Mouse (Mus musculus) heart, postnatal 4 days (tissue): ENCODE measurements around the gene Cfdp1. TPM values are rescaled to one million over a fixed set of nuclear protein-coding genes. Genes with fewer than 3 reads are reported as not detected.

ENCODE experiments used
- DNase-seq: peaks from one replicate; pipeline ENCODE4 v3.0.0; 2021
- total RNA-seq, 2 experiments: library from RNA; stranded (reverse); gene quantifications; 2 replicates each; pipeline ENCODE4 v1.2.3; 2021

Gene Cfdp1
- total RNA-seq, 2 experiments from 2014 or later = 54.4 to 60.3 TPM

DNA sequence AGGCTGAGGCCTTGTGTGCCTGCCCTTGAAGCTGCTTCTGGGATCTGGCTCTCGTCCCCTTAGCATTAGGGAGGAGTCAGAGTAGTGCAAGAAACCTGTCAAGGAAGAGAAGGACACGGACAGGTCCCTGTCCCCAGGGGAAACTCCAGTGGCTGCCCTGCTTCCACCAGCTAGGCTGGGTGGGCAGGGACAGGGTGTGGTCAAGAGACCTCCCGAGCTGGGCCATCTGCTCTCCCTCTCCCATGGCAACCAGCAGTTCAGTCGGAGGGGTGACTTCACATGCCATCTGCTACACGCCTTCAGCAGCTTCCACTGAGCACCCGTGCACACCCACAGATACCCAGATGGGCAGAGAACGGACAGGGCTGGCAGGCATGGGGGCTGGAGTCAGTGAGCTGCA lies 117.8 kb downstream of the Cfdp1 start:
- peak; percentile 8 for DNase-seq

DNA sequence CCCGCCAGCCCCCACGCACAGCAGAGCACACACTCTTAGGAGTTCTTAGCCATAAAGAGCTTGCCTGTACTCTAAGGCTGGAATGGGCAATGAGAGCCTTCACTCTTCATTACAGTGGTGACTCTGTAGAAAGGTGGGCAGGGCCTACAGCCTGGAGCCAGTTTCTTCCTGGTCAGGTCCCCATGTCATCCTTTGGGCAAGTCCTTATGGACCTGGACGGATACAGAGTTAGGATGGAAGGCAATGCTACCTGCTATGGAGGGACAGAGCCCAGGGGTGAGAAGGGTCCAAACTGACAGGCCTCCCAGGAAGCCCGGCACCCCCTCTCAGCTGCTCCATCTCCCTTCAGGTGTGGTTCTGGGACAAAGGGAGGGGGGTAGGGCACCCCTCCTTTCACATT lies 118.3 kb downstream of the Cfdp1 start:
- no peak for DNase-seq

DNA sequence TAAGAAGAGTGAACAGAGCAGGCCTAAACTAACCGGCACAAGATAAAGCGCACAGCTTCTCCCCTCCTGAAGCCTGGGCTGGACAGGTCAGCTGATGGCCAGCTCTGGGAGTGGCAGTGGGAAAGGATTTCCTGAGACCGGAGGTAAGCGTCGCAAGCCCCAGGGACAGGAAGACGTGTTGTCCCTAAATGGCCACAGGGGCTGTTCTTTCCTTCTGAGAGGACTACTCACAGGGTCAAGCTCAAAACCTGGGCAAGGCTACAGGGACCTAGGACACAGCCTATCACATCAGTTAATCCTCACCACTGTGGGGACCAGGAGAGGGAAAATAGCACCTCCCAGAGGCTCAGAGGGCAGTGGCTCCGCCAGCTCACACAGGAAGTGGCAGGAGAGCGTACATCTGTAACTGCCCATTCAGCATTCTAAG lies 118.7 kb downstream of the Cfdp1 start:
- peak; percentile 56 for DNase-seq

DNA sequence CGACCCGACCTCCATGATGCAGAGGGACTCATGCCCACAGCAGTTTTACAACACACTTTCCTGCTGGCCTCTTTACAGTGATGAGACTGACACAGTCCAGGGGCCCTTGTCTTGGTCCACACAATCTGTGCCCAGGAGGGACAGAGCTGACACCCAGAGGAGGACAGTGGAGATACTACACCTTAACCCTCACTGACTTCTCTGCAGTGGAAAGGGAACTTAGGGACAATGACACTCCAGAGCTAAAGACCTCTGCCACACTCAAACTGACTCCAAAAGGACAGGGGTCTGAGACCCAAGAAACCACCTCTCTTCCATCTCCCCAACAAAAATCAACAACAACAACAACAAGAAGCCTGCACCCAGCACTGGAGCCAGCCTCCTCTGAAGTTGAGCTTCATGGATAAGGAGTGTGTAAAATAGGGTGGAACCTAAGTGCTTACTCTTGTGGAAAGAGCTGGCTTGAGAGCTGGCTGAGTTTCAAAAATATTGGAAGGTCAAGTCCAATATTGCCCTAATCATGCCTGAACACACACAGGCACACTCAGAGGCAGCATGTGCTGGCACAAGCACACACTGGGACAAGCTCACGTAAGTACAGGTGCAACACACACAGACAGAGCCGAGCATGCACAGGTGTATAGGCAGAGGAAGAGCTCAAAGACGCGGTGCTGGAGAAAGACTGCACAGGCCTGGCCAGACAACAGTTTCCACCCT lies 119.7 kb downstream of the Cfdp1 start:
- peak; percentile 14 for DNase-seq

DNA sequence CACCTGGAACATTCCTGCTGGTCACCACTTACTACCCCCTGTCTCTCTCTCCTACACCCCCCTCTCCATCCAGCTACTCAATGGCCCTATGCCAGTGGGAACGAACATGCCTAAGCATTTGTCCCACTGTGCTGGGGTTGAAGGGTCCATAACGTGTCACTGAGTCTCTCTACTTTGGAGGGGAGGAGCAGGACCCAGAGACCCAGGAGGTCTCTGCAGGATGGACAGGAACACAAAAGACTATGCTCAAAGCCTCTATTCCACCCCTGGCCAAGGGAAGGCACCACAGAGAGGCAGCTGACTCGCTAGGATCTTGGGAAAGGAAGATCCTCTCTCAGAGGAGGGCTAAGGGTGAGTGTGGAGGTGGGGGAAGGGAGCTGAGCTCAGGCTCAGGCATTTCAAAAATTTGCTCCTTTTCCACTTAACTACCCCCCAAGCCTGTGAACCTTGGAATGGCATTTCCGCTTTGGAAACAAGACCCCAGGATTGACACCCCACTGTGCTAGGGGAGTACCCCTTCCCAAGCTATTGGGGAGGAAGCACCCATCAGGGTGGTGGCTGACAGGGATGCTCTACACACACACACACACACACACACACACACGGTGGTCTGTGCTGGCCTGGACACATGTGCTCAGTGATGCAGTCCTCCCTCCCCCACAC lies 120.4 kb downstream of the Cfdp1 start:
- DNase-seq = peak; percentile 27

DNA sequence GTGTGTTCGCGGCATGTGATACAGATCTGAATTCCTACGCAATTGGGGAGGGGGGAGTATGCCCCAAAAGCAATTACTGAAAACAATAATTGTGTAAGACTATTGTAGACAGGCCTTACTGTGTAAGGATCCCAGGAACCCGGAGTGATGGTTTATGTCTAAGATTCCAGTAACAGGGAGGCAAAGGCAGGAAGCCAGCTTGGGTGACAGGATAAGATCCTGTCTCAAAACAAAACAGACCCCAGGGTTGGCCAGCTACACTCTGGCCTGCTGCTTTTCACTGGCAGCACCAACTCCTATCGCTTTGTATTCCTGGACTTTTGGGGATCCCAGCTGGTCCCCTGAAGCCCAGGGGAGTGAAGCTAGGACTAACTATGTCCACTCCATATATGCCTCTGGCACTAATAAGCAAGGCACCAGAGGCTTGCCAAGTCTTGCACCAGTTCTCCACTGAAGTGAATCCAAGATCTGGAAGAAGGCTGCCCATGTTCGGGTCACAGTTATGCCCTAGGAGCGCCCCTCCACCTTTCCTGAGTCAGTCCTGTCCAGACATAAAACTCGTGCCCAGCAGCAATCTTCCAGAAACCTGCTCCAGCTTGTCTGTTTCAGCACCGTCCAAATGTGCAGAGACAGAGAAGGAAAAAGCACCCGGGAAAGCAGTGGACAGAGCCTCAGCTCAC lies 121.5 kb downstream of the Cfdp1 start:
- peak; percentile 35 for DNase-seq

DNA sequence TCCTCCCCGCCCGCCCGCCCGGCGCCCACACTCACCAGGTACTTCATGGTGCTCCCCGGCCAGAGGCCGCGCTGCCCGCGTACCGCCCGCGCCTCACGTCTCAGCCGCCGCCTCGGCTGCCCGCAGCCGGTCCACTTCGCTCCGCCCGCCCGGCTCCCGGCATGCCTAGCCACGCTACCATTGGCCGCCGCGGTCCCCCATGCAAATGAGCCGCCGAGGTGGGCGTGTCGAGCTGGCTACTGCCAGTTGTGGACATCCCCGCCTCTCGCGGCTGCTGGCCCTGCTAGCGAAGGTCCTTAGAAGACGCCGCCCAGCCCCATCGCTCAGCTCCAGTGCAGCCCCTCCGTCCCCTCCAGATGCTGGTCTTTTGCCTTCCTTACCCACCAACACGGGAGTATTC lies 122.1 kb downstream of the Cfdp1 start:
- DNase-seq = peak; percentile 99

DNA sequence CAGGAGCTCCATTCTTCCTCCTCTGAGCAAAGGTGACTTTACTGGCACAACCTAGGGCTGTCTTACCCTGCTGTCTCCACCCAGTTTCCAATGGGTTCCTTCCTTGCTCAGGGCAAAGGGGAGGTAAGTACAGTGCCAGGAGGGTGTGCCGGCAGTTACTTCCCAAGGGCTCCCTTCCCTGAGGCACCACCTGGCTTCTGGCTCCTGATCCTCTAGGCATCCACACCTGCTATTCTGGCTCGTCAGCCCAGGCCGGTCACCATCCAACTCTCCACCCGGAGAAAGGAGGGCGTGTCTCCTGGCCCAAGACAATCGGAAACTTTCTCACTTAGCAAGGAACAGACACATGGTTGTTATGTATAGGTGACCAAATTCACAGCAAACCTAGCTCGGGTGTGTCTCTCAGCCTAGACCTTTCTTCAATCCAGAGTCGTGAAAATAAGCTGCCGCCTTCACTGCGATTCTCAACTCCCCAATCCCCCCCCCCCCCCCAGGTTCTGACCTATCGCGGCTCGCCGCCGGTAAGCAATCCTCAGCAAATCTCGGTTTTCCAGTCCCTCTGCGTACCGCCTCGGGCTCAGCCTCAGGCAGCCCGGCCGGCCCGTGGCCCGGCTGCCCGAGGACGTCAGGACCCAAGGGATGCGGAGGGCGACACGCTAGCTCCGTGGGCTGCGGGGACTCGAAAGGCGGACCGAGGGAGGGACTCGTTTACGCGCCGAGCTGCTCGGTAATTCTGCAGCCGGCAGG lies 122.7 kb downstream of the Cfdp1 start:
- peak; percentile 59 for DNase-seq

DNA sequence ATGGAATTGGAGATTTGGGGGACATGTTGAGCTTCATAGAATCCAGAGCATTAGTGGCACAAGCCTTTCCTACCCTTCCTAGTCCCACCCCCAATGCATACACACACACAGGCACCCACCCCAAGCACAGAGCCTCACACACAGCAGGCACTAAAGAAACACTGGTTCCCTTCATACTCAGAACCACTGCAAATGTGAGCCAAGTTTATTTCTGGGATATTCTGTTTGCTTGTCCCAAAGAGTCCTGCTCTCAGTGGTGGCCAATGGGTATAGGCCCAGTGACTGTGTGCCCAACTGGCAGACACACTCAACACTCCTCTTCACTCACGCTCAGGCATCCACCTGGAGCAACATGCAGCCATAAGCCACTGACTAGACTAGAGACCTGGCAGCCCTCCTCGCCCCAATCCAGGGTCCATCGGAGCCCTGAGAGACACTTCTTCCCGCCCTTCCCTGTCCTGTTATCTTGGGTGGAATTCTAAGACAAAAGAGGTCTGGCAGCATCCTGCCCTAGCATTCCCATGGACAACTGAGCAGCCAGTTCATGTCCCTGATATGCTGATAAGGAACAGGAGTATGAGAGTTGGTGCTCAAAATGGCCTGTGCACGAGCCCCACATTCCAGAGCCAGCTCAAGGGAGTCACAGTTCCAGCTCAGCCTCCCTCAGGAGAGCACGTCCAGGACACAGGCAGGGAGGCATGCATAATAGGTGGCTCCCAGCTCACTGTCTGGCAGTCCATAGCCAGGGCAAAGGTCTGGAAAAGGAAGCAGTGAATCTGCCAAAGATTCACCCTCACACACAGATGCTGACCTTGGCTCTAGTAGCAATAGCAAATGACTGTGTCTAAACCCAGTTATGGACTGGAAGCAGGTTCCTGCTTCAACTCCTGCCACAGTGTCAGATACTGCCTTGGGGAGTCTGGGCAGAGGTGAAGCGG lies 124.6 kb downstream of the Cfdp1 start:
- peak; percentile 37 for DNase-seq

DNA sequence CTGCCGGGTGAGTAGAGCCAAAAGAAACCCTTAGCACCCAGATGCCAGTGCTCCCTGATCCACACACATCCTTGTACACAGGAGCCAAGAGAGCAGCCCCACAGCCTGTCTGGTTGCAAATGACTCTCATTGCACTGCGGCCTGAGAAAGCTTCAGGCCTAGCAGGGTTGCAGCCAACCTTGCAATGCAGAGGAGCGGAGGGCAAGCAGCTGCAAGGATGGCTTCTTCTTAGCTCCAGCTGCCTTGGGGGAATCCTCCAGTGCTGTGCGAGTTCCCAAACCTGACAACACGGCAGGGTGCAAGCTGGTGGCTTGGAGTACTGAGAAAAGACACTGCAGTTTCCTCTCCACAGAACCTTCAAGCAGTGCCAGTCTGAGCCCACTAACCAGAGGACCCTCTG lies 125.6 kb downstream of the Cfdp1 start:
- no peak for DNase-seq

DNA sequence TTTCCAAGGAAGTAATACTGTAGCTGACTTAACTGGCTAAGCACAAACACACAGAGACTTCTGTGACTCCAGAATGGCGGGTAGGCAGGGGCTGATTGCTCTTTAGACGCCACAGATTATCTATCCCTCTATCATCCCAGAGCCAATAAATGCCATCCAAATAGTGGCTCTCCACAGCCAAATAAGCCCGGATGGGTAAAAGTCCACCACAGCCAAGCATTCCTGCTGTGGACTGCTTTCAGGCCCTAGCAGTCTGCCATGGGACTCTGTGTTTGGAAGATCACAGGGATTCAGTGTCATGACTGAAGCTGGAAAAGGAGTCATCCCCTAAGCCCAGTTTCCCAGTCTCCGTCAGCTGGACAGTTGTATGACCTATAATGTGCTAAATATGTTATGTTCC lies 126.5 kb downstream of the Cfdp1 start:
- DNase-seq = no peak

DNA sequence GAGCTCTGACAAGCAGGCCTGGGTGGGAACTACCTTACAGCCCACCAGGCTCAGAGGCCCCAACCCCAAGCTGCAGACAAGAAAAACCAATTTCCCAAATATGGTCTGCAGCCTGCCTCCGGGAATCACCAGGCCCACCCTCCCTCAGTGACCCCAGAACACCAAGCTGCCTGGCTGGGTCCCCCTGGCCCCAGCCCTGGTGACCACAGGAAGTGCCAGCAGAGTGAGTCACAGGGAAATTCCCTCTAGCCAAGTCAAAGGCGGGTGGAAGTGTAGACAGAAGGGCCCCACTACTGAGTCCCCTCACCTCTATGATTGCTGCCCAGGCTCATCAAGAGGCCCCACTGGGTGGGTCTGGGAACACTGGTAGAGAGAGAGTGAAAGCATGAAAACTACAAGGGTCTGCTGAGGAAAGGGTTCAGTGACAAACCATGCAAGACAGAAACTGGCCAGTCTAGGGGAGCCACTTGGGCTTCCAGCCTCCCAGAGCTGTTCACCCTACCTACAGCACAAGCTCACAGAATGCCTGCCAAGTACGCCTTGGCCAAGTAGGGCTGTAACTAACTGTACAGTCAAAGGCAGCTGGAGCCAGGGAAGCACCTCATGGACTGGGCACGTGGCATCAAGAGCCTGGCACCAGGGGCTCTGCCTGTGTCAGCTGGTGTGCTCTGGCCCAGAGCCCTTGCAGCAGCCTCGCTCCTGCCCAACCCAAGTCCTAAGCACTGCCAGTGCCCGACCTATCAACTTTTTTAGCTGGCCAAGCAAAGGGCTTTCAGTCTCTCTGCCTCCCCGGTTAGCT lies 127.8 kb downstream of the Cfdp1 start:
- peak; percentile 85 for DNase-seq

DNA sequence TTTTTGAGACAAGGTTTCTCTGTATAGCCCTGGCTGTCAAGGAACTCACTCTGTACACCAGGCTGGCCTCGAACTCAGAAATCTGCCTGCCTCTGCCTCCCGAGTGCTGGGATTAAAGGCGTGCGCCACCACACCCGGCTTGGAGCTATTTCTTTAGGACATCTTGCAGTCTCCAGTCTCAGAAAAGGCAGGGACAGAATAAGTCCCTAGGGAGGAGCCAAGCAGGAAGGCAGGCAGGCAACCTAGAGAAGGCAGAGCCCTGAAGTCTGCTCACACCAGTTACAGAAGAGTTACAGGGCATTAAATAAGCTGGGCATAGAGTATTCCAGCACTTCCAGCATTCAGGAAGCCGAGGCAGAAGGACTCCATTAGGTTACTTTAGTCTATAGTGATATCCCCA lies 128.8 kb downstream of the Cfdp1 start:
- no peak for DNase-seq

DNA sequence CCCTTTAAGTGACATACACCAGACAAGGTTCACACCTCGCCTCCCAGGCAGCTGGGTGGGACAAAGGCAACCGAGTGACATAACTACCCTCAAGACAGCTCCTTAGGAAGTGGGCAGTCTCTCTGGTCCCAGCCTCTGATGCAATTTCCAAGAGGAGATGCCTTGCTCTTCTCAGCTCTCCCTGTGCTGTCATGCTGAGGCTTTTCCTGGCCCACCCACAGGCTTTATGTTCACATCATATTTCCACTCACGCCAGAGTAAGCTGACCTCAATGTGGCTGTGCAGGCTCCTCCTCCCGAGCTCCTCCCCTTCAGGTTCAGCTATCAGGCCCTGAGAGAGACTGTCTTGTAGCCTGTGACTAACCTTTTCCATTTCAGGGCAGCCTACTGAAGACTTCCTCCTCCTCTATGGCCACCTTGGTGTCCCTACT lies 134.0 kb downstream of the Cfdp1 start:
- no peak for DNase-seq

DNA sequence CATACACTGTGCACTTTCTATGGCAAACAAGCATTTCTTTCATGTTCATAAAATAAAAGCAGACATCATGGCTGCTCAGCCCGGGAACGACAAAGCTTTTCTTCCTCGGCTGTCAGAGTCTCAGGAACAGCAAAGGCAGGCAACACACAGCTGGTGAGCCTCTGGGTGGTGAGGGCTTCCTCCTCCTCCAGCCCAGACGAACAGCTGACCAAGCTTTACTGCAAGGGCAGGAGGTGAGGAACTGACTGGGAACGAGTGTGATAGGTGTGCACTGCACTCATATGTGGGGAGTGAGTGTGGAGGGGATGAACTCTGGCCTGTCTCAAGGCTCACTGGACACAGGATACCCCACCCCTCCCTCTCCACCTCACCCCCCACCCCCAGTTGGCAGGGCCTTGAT lies 135.2 kb downstream of the Cfdp1 start:
- no peak for DNase-seq

Other genes starting within 250 kb of the Cfdp1 start
- gene Ldhd, start 223.9 kb downstream of the Cfdp1 start, total RNA-seq = 1 to 10 TPM; 2.7 to 3.8 TPM
- gene Zfp1, start 210.9 kb downstream of the Cfdp1 start, total RNA-seq = 10 to 100 TPM; 10.1 to 10.5 TPM
- gene Ctrb1, start 163.3 kb downstream of the Cfdp1 start, total RNA-seq = not detected
- 10 to 100 TPM; 62.7 to 65.0 TPM for gene Bcar1, start 110.5 kb downstream of the Cfdp1 start, total RNA-seq
- gene Tmem170, start 22.5 kb upstream of the Cfdp1 start, total RNA-seq = 1 to 10 TPM; 2.8 to 2.9 TPM
- gene Chst5, start 56.2 kb upstream of the Cfdp1 start, total RNA-seq = not detected
- gene Tmem231, start 79.6 kb upstream of the Cfdp1 start, total RNA-seq = 1 to 10 TPM; 1.9 to 2.9 TPM
- gene Gabarapl2, start 86.4 kb upstream of the Cfdp1 start, total RNA-seq = 100 to 1,000 TPM; 104 to 105 TPM
- 1 to 10 TPM; 1.4 to 1.5 TPM for gene Adat1, start 138.0 kb upstream of the Cfdp1 start, total RNA-seq
- 100 to 1,000 TPM; 100 to 105 TPM for gene Kars, start 157.0 kb upstream of the Cfdp1 start, total RNA-seq
- gene Terf2ip, start 157.1 kb upstream of the Cfdp1 start, total RNA-seq = 10 to 100 TPM; 11.3 to 12.6 TPM
- gene Gm6793, start 160.7 kb upstream of the Cfdp1 start, total RNA-seq = under 1 TPM in 1 of 2 experiments, not detected in 1; 0.33 TPM